Mouse (Mus musculus): Measurements from ENCODE around the gene Dbndd2.

The Dbndd2 gene

DNA sequence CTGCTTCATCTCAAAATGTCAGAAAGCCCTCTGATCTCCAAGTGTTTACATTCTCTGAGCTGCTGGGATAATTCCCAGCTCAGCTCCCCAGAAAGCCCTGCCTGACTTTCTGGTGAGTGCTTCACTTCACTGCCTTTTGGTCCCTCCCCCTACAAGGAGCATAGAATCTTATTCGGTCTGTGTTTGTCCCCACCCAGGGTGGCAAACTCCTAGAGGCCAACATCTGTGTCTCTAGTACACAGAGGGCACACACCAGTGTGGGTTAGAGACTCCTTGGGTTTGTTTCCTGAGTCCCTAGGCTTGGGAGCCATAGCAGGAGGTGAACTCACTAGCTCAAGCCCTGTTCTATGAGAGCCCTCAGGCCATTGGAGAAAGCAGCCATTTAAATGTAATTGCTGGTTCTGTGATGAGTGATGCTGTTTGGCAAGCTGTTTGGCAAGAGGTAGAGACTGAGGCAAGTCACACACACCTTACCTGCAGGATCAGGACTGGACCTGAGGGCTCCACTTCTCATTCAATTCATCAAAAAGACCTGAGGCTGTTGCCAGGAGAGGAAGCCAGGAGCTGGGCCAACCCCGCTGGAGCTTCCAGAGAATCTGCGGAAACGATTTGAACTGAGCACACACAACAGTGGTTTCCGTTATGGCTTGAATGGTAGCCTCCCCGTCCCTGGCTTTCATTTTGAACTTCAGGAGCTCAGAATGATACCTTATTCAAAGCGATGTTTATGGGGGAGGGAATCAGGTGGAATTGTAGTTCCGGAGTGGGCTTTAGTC is 54.9 kb downstream of the Dbndd2 start:
- DNase-seq (ENCODE audit: low read depth, low spot score) = no peak

DNA sequence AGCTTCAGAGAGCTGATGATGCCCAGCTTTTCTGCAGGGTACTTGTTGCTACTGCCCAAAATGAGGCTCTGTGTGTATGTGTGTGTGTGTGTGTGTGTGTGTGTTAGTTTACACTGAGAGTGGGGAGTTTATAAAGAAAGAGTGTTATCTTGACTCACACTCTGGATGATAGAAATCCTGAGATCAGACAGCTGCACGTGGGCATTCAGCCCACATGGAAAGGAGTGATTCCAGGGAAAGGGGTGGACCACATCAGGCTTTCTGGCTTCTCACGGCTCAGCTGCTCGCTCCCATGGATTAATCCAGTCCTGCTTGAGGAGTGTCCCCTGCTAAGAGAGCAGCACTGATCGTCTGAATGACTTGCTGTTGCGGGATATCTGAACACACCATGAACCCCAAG is 56.2 kb downstream of the Dbndd2 start:
- no peak for DNase-seq (ENCODE audit: low read depth, low spot score)

DNA sequence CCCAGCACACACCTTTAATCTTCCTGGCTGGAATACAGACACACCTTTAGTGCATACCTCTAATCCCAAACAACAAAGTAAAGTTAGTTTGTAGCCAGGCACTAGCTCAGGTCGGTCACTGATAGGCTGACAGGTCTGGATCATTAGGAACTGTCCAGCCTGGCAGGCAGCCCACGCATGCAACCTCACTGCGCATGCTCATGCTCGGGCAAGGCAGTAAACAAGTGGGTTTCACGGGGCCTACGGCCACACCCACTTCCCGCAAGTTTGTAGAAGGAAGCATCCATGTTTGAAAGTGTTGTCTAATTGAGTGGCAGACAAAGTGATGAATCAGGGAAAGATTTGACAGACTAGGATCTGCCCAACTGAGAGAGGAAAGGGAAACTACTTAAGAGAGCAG is 56.7 kb downstream of the Dbndd2 start:
- DNase-seq (ENCODE audit: low read depth, low spot score) = no peak
